Mouse (Mus musculus) heart, embryonic 13.5 days (tissue): Measurements from ENCODE around the gene Sri. TPM values are rescaled to one million over a fixed set of nuclear protein-coding genes. Genes with fewer than 3 reads are reported as not detected.
A peak's percentile ranks its signal among the peaks of the same experiment; 100 is the strongest.

Source experiments
- ATAC-seq: fragments of 200-750 bp; cut with Nextera tagmentation; 2 replicates; pipeline ENCODE4 v1.8.0; 2017; ENCODE audit warnings: moderate TSS enrichment; ENCODE audit not compliant: insufficient number of reproducible peaks, low FRiP score, low TSS enrichment; ENCODE audit errors: extremely low read depth
- H3K27ac ChIP-seq: fragments of 300-500 bp; sonication (generic); replicated peaks from 2 replicates; pipeline ENCODE4 v1.5.1; 2015; ENCODE audit warnings: moderate library complexity, mild to moderate bottlenecking, inconsistent platforms
- H3K27me3 ChIP-seq: fragments of 300-500 bp; sonication (generic); replicated peaks from 2 replicates; pipeline ENCODE4 v1.6.1; 2015; ENCODE audit warnings: mild to moderate bottlenecking, inconsistent platforms
- H3K36me3 ChIP-seq: fragments of 300-500 bp; sonication (generic); 2 replicates; pipeline ENCODE4 v1.6.1; 2015; ENCODE audit warnings: mild to moderate bottlenecking, inconsistent platforms
- H3K4me1 ChIP-seq: fragments of 300-500 bp; sonication (generic); 2 replicates; pipeline ENCODE4 v1.6.1; 2015; ENCODE audit warnings: inconsistent platforms
- H3K4me2 ChIP-seq: fragments of 300-500 bp; sonication (generic); 2 replicates; pipeline ENCODE4 v1.6.1; 2015; ENCODE audit warnings: inconsistent platforms, mild to moderate bottlenecking, moderate library complexity
- H3K4me3 ChIP-seq: fragments of 300-500 bp; sonication (generic); 2 replicates; pipeline ENCODE4 v1.5.1; 2015; ENCODE audit warnings: moderate library complexity, mild to moderate bottlenecking, inconsistent platforms
- H3K9ac ChIP-seq: fragments of 300-500 bp; sonication (generic); 2 replicates; pipeline ENCODE4 v1.6.1; 2015; ENCODE audit warnings: inconsistent platforms, mild to moderate bottlenecking, moderate library complexity
- H3K9me3 ChIP-seq: fragments of 300-500 bp; sonication (generic); 2 replicates; pipeline ENCODE4 v1.6.1; 2016; ENCODE audit warnings: inconsistent platforms
- WGBS: fragments of 180-500 bp; shearing (Covaris S2); methylation state at CpG from one replicate; pipeline ENCODE4 v1.1.7; 2015; ENCODE audit warnings: mixed read lengths; 5-methylcytosine and 5-hydroxymethylcytosine counted together
- polyA plus RNA-seq: library from polyadenylated mRNA; unstranded; fragments of >200 nt; fragmentation: Nextera tagmentation; extraction: Ambion mirVana; gene quantifications from 2 replicates; pipeline ENCODE4 v1.2.1, GENCODE M21; 2015

Sri gene
- polyA plus RNA-seq, 1 experiment from 2014 or later = 212 TPM

DNA sequence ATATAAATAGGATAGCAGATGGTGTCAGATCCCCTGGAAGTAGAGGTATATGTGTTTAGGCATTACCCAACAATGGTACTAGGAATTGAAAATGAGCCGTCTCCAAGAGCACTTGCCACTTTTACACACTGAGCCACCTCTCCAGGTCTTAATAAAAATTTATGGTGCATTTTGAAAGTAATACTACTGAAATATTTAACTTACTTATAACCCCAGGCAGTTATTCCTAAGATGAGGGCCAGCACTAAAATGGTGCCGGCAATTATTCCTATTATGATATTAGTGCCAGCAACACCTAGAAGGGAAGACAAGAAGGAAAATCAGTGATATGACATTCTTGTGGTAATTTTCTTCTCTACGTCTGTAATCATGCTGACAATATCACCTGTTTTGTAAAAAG, 65.8 kb downstream of the Sri start:
- 84% methylated on average over 3 of the region's 3 CpGs for WGBS
- Histone ChIP-seq H3K27ac (no peak overlapping the region), H3K36me3 (no peaks in the 10 kb centered on the region), H3K4me1 (peaks cover 4% of the 10 kb centered on the region; the same call in 1 of the 2 replicates), H3K4me3 (no peak overlapping the region), H3K9ac (no peak overlapping the region), H3K9me3 (no peaks in the 10 kb centered on the region), H3K4me2 (no peak overlapping the region), H3K27me3 (no peaks in the 10 kb centered on the region)
- no peak for ATAC-seq

DNA sequence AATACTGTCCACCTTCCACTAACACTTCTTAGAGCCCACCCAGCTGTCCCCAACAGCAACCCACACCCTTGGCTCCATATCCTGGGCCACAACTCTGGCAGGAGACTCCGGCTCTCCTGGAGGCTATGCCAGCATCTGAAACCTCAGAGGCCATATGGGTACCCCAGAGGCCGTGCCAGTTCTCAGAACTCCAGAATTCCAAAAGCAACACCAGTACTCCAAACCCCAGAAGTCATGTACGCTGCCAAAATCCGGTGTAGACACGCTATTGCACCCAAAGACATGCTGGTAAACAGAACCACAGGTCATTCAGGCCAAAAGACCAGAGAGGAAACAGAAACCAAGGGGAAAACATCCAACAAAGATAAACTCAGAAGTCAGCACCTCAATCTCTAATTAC, 66.4 kb downstream of the Sri start:
- Histone ChIP-seq H3K36me3 (no peaks in the 10 kb centered on the region), H3K27ac (no peak overlapping the region), H3K9ac (no peak overlapping the region), H3K27me3 (no peaks in the 10 kb centered on the region), H3K4me1 (peaks cover 6% of the 10 kb centered on the region; the same call in 1 of the 2 replicates), H3K9me3 (no peaks in the 10 kb centered on the region), H3K4me3 (no peak overlapping the region), H3K4me2 (no peak overlapping the region)
- 77% methylated on average over 5 of the region's 5 CpGs for WGBS
- no peak for ATAC-seq

DNA sequence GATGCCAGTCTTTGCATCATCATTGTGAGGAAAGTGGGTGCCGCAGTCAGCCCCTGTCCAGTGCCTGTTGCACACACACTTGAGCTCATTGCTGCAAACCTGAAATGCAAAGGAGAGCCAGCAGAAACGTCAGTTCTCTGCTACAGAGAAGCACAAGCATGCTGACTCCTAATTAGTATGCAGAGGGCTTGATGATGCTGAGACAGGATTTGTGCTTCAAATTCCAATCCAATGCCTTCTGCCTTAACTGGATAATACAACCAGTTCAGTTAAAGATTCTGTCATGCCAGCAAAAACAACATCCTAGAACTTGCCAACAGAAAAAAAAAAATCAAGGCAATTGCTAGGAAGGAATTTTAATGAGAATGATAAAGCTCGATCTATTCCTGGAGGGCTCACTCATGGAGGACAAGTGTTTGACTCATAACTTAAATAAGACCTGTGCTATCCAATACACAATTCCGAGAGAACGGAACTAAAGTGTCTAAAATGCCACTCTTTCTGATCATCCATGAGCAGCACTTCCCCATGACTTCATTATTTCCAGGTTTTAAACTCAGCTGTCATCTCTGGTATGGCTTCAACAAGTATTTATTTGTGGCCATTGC, 70.8 kb downstream of the Sri start:
- Histone ChIP-seq H3K36me3 (no peaks in the 10 kb centered on the region), H3K27me3 (no peaks in the 10 kb centered on the region), H3K9me3 (no peaks in the 10 kb centered on the region), H3K27ac (0 out of 2 replicates have a peak overlapping the region, but pooled peaks have one; percentile 24), H3K9ac (no peak overlapping the region), H3K4me2 (peak overlapping the region; percentile 8), H3K4me3 (no peak overlapping the region), H3K4me1 (peaks cover 6% of the 10 kb centered on the region; the same call in 1 of the 2 replicates)
- no peak for ATAC-seq
- WGBS = 46% methylated on average over 5 of the region's 5 CpGs

Other genes starting within 250 kb of the Sri start
- 0.17 and 0.33 TPM in 2 replicates for gene Steap4, start 85.6 kb upstream of the Sri start, polyA plus RNA-seq